Mouse (Mus musculus) CH12.LX (cell line): ENCODE data around the gene Qsox2.

Experiments used
- CHD2 ChIP-seq: IDR thresholded peaks from 2 replicates; pipeline ENCODE4 v1.6.1; 2011; ENCODE audit warnings: low read length, improper control_type of control experiment
- CTCF ChIP-seq, 2 experiments: IDR thresholded peaks in 1 of 2; conservative IDR thresholded peaks in 1 of 2; 2 replicates each; pipeline ENCODE4 v1.5.1; 2011 to 2012; ENCODE audit warnings: low read depth in 2 of 2, low read length in 2 of 2, improper control_type of control experiment in 1 of 2, inconsistent platforms in 1 of 2, mild to moderate bottlenecking in 1 of 2, moderate library complexity in 1 of 2
- POLR2A ChIP-seq: IDR thresholded peaks from 2 replicates; pipeline ENCODE4 v1.6.1; 2011; ENCODE audit warnings: low read depth, mild to moderate bottlenecking, improper control_type of control experiment, low read length
- ZNF384 ChIP-seq: IDR thresholded peaks from 2 replicates; pipeline ENCODE4 v1.6.1; 2012; ENCODE audit warnings: low read depth, low read length, improper control_type of control experiment, inconsistent platforms

GRCm38 (mm10) chr2:26237290-26237782 lies at the start of gene Qsox2:
- TF ChIP-seq ZNF384 (peak; percentile 75), POLR2A (peak; percentile 88), CTCF (conservative IDR thresholded peaks at IDR 0.05 in 1 of 2, IDR thresholded peaks at IDR 0.05 in 1 of 2; ENCODE audit: low read depth in 2 of 2, low read length in 2 of 2) (no peak), CHD2 (no peak; the same call in 1 of the 2 replicates)
